Comparison of ENCODE assay signal across 8 mouse cellular contexts in genomic region chr2:166021073-166021610, GRCm38 (mm10). TPM values are rescaled to one million over a fixed set of nuclear protein-coding genes. Genes with fewer than 3 reads are reported as not detected.
A peak's percentile ranks its signal among the peaks of the same experiment; 100 is the strongest.
DNase-seq lines count a peak whose midpoint lies in the region; ATAC-seq and TF ChIP-seq lines count a peak whose summit lies in the region.

No protein-coding gene starts in this region.

- no peaks in the 10 kb centered on the region for H3K9me3 ChIP-seq in heart, embryonic 15.5 days (replicated peaks)
- no peaks in the 10 kb centered on the region for H3K9me3 ChIP-seq in lung, embryonic 14.5 days (ENCODE audit: low read depth, low read length)
- H3K9me3 ChIP-seq in stomach, embryonic 14.5 days (ENCODE audit: control insufficient read depth, low read depth, low read length) = no peaks in the 10 kb centered on the region

- ATAC-seq in common myeloid progenitor, adult 5-6 weeks (replicated peaks; ENCODE audit: low read depth, poor library complexity, severe bottlenecking) = peak; percentile 50; the same call in 1 of the 2 replicates
- ATAC-seq in heart, embryonic 15.5 days (replicated peaks; ENCODE audit: insufficient number of reproducible peaks, insufficient read depth, low FRiP score, low read depth) = peak; percentile 53; the same call in 1 of the 2 replicates
- peak; percentile 60 for ATAC-seq in lung, embryonic 14.5 days (ENCODE audit: insufficient read depth)
- ATAC-seq in stomach, embryonic 14.5 days (ENCODE audit: insufficient number of reproducible peaks, insufficient read depth, low FRiP score, low read depth) = no peak; the same call in 1 of the 2 replicates

- peaks cover 30% of the 10 kb centered on the region for H3K4me1 ChIP-seq in heart, embryonic 15.5 days (replicated peaks)
- H3K4me1 ChIP-seq in lung, embryonic 14.5 days (ENCODE audit: insufficient read depth) = peaks cover 19% of the 10 kb centered on the region
- peaks cover 22% of the 10 kb centered on the region for H3K4me1 ChIP-seq in stomach, embryonic 14.5 days (ENCODE audit: control insufficient read depth, insufficient read depth, low read length)

- H3K36me3 ChIP-seq in heart, embryonic 15.5 days = no peaks in the 10 kb centered on the region
- H3K36me3 ChIP-seq in lung, embryonic 14.5 days (ENCODE audit: insufficient read depth) = no peaks in the 10 kb centered on the region
- H3K36me3 ChIP-seq in stomach, embryonic 14.5 days (ENCODE audit: control insufficient read depth, insufficient read depth, low read length) = no peaks in the 10 kb centered on the region

- no peak overlapping the region for H3K4me2 ChIP-seq in heart, embryonic 15.5 days
- no peak overlapping the region for H3K4me2 ChIP-seq in lung, embryonic 14.5 days
- H3K4me2 ChIP-seq in stomach, embryonic 14.5 days (replicated peaks; ENCODE audit: low read depth, low read length) = no peak overlapping the region

- no peaks in the 10 kb centered on the region for H3K27me3 ChIP-seq in heart, embryonic 15.5 days
- no peaks in the 10 kb centered on the region for H3K27me3 ChIP-seq in lung, embryonic 14.5 days (ENCODE audit: insufficient read depth, low read length)
- no peaks in the 10 kb centered on the region for H3K27me3 ChIP-seq in stomach, embryonic 14.5 days (ENCODE audit: control insufficient read depth, insufficient read depth, low read length)

- H3K4me3 ChIP-seq in heart, embryonic 15.5 days = no peak overlapping the region
- H3K4me3 ChIP-seq in lung, embryonic 14.5 days (ENCODE audit: low read depth, low read length) = no peak overlapping the region
- H3K4me3 ChIP-seq in stomach, embryonic 14.5 days (ENCODE audit: low read depth, low read length) = no peak overlapping the region

- no peak for TF ChIP-seq CTCF in lung, embryonic 14.5 days (IDR thresholded peaks at IDR 0.05; ENCODE audit: low read depth)

- WGBS in heart, embryonic 15.5 days = 12% methylated on average over 4 of the region's 4 CpGs
- 12% methylated on average over 4 of the region's 4 CpGs for WGBS in lung, embryonic 14.5 days
- WGBS in stomach, embryonic 14.5 days = 16% methylated on average over 4 of the region's 4 CpGs

- DNase-seq in gastrocnemius, adult 18-20 months (ENCODE audit: low spot score) = peak; percentile 36
- DNase-seq in gastrocnemius, postnatal 4 days (ENCODE audit: low spot score in 2 of 2) = no peak
- peak; percentile 64 for DNase-seq in lung, embryonic 14.5 days
- no peak for DNase-seq in c-Kit-positive CD71-positive TER-119-positive erythroid progenitor cells, embryonic 14.5 days (ENCODE audit: low spot score)
- DNase-seq in spleen, adult 18-20 months = no peak

- H3K9ac ChIP-seq in heart, embryonic 15.5 days = no peak overlapping the region
- peak overlapping the region; percentile 6; the same call in 1 of the 2 replicates for H3K9ac ChIP-seq in lung, embryonic 14.5 days
- no peak overlapping the region for H3K9ac ChIP-seq in stomach, embryonic 14.5 days (replicated peaks; ENCODE audit: low read depth, low read length)

- peak overlapping the region; percentile 78 for H3K27ac ChIP-seq in heart, embryonic 15.5 days
- H3K27ac ChIP-seq in lung, embryonic 14.5 days (ENCODE audit: low read depth) = peak overlapping the region; percentile 70
- peak overlapping the region; percentile 52; the same call in 1 of the 2 replicates for H3K27ac ChIP-seq in stomach, embryonic 14.5 days (ENCODE audit: low read length)

RNA-seq across cellular contexts. Expression of gene Ncoa3, which starts 28.7 kb away (rescaled TPM):
- total RNA-seq in gastrocnemius, adult 18-20 months (2021) = 10 to 100 TPM; 14.6 to 20.4 TPM
- total RNA-seq in gastrocnemius, postnatal 4 days (2021) = 10 to 100 TPM; 17.2 to 21.9 TPM
- 26.7 and 39.7 TPM in 2 replicates for total RNA-seq in common myeloid progenitor, adult 5-6 weeks (2017)
- 8.7 and 11.0 TPM in 2 replicates for polyA plus RNA-seq in heart, embryonic 15.5 days (2015; fragmentation: Nextera tagmentation; extraction: Ambion mirVana)
- polyA plus RNA-seq in lung, embryonic 14.5 days (2014; fragmentation: Nextera tagmentation; extraction: Ambion mirVana) = 17.4 and 17.7 TPM in 2 replicates
- 22.8 and 25.7 TPM in 2 replicates for polyA plus RNA-seq in stomach, embryonic 14.5 days (2014; fragmentation: Nextera tagmentation; extraction: Ambion mirVana)

Comparison
In these comparisons a context has a peak if more than half of its experiments do, and no peak if none do; other contexts are left out.
1. DNase-seq: peak in gastrocnemius, adult 18-20 months (single experiment) and lung, embryonic 14.5 days (single experiment); none in gastrocnemius, postnatal 4 days (0 of 2), c-Kit-positive CD71-positive TER-119-positive erythroid progenitor cells, embryonic 14.5 days (single experiment) and spleen, adult 18-20 months (0 of 2).
2. Peak in every context shown above with its lines, with median percentiles within 50 percentile points of each other: H3K27ac ChIP-seq.